Mouse (Mus musculus): ENCODE results near the gene Pde4d. TPM values are rescaled to one million over a fixed set of nuclear protein-coding genes. Genes with fewer than 3 reads are reported as not detected.
A peak's percentile ranks its signal among the peaks of the same experiment; 100 is the strongest.

Gene Pde4d
- total RNA-seq (2012; rRNA removed) (18.5 and 24.4 TPM in 2 replicates), polyA plus RNA-seq (2012; ENCODE audit: insufficient read depth in 1 of 2, insufficient read length in 2 of 2, low read depth in 1 of 2, low replicate concordance in 2 of 2, missing spikeins in 1 of 2) (10 to 100 TPM in 1 of 2 experiments, not detected in 1; 18.8 TPM)

DNA sequence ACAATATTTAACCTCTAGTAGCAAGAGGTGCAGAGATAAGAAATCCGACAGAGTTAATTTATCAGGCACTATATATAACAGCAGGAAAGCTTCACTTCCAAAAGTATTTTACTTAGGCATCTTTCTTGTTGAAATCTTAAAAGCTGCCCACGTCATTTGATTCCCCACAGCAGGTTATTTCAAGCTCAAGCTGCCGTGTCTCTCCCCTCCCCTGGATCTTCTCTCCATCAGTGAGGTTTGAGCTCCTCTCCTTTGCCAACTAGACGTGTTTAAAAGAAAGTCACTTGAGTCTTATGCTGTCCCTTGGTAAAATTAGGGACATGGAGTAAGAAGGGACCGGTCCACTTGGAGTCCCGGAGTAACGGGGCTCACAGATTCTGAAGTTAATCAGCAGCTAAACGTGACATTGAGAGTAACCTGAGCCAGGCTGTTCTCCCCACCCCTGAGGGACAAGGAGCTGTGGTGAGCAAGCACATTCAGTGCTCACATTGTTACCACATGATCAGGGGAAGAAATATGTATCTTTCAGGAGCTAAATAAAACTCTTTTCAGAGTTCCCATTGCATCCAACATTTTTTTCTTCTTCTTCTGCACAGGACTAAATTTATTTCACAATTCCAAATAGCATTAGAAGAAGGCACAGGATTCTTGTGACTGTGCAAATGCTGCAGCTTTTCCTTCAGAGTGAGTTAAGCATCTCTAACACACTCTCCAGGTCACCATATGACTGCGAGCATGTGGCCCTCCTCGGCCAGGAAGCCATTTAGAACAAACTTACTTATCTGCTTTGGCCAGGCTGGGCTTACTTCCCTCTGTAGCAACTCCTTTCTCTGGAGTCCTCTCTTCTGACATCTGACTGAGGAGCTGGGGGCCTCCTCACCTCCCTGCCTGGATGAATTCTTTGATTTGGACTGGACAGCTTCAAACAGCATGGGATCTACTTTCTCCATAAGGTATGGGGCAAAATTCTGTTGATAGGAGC, at the start of gene Pde4d:
Pde4d (plus strand) TSS at position 833 of the 982 bp plus-strand sequence.
- Histone ChIP-seq H3K36me3 (ENCODE audit: control insufficient read depth in 1 of 2, insufficient read depth in 2 of 2, low read length in 2 of 2) (peaks cover 0 to 13% of the 10 kb centered on the region in 2 experiments; a peak in 2 of 4 replicates), H3K79me2 (ENCODE audit: control insufficient read depth, insufficient read depth, low read length, poor library complexity) (no peaks in the 10 kb centered on the region), H3K4me3 (ENCODE audit: control insufficient read depth in 1 of 2, insufficient read depth in 1 of 2, low read depth in 2 of 2, low read length in 2 of 2) (no peak within 1 kb of the TSS), H3K27ac (ENCODE audit: control insufficient read depth, low read depth, low read length) (no peak within 1 kb of the TSS), H3K9ac (ENCODE audit: control insufficient read depth, low read depth, low read length, poor library complexity, severe bottlenecking) (no peak within 1 kb of the TSS), H3K9me3 (replicated peaks; ENCODE audit: insufficient read depth, low read length) (no peaks in the 10 kb centered on the region), H3K4me1 (ENCODE audit: control insufficient read depth in 1 of 2, insufficient read depth in 2 of 2, low read length in 2 of 2) (peaks cover 0 to 9% of the 10 kb centered on the region in 2 experiments; a peak in 3 of 4 replicates), H3K27me3 (ENCODE audit: control insufficient read depth in 1 of 2, insufficient read depth in 2 of 2, low read length in 2 of 2) (peaks cover 0 to 2% of the 10 kb centered on the region in 2 experiments; a peak in 3 of 4 replicates)
- no peak for TF ChIP-seq NELFE (IDR thresholded peaks at IDR 0.05; ENCODE audit: low read depth, low read length)
- TF ChIP-seq MYC (IDR thresholded peaks at IDR 0.05; ENCODE audit: low read depth, low read length), result peak; percentile 67
- TF ChIP-seq KAT2A (conservative IDR thresholded peaks at IDR 0.05; ENCODE audit: low read depth, low read length), result no peak
- TF ChIP-seq RAD21 (IDR thresholded peaks at IDR 0.05; ENCODE audit: low read depth, low read length), result no peak
- TF ChIP-seq ZMIZ1 (IDR thresholded peaks at IDR 0.05; ENCODE audit: low read depth, low read length), result no peak
- no peak for TF ChIP-seq USF2 (IDR thresholded peaks at IDR 0.05; ENCODE audit: borderline replicate concordance in 1 of 2, insufficient read depth in 1 of 2, low read depth in 1 of 2, low read length in 2 of 2)
- no peak for TF ChIP-seq POLR2AphosphoS2 (IDR thresholded peaks at IDR 0.05; ENCODE audit: low read length)
- TF ChIP-seq ZC3H11A (IDR thresholded peaks at IDR 0.05; ENCODE audit: low read depth, low read length), result no peak
- no peak for TF ChIP-seq E2F4 (IDR thresholded peaks at IDR 0.05; ENCODE audit: borderline replicate concordance, low read depth, low read length)
- no peak for TF ChIP-seq CHD2 (IDR thresholded peaks at IDR 0.05; ENCODE audit: low read length)
- TF ChIP-seq USF1 (IDR thresholded peaks at IDR 0.05; ENCODE audit: low read depth, low read length), result 0 out of 2 replicates have a peak, but pooled peaks have one; percentile 8
- TF ChIP-seq TCF12 (IDR thresholded peaks at IDR 0.05; ENCODE audit: low read depth, low read length), result peak; percentile 38; the same call in 1 of the 2 replicates
- no peak for TF ChIP-seq SIN3A (IDR thresholded peaks at IDR 0.05; ENCODE audit: low read length)
- no peak for TF ChIP-seq POLR2AphosphoS5 (IDR thresholded peaks at IDR 0.05; ENCODE audit: borderline replicate concordance, low read depth, low read length)
- peak; percentile 50; the same call in 1 of the 2 replicates for TF ChIP-seq GATA1 (IDR thresholded peaks at IDR 0.05; ENCODE audit: low read depth, low read length)
- no peak for TF ChIP-seq GABPA (IDR thresholded peaks at IDR 0.05; ENCODE audit: low read depth, low read length)
- no peak for TF ChIP-seq MAX (IDR thresholded peaks at IDR 0.05; ENCODE audit: low read length)
- TF ChIP-seq MYB (IDR thresholded peaks at IDR 0.05; ENCODE audit: low read depth, low read length), result no peak
- no peak for TF ChIP-seq UBTF (IDR thresholded peaks at IDR 0.05; ENCODE audit: borderline replicate concordance, insufficient read depth, low read depth, low read length)
- TF ChIP-seq POLR2A (IDR thresholded peaks at IDR 0.05; ENCODE audit: control insufficient read depth in 1 of 2, insufficient read depth in 1 of 2, low read depth in 1 of 2, low read length in 2 of 2, poor library complexity in 1 of 2), result no peak
- 0 out of 2 replicates have a peak, but pooled peaks have one; percentile 13 for TF ChIP-seq RCOR1 (IDR thresholded peaks at IDR 0.05; ENCODE audit: low read depth, low read length)
- TF ChIP-seq CTCF (IDR thresholded peaks at IDR 0.05 in 2 of 3, conservative IDR thresholded peaks at IDR 0.05 in 1 of 3; ENCODE audit: control insufficient read depth in 1 of 3, insufficient read depth in 1 of 3, low read depth in 2 of 3, low read length in 3 of 3, poor library complexity in 1 of 3, severe bottlenecking in 1 of 3), result no peak
- no peak for TF ChIP-seq ELF1 (IDR thresholded peaks at IDR 0.05; ENCODE audit: low read depth, low read length)
- TF ChIP-seq ZNF384 (IDR thresholded peaks at IDR 0.05; ENCODE audit: low read depth, low read length), result no peak
- 0 out of 2 replicates have a peak, but pooled peaks have one; percentile 7 for TF ChIP-seq BHLHE40 (IDR thresholded peaks at IDR 0.05; ENCODE audit: borderline replicate concordance, low read depth, low read length)
- TF ChIP-seq MEF2A (IDR thresholded peaks at IDR 0.05; ENCODE audit: extremely low read depth, insufficient replicate concordance, low read depth, low read length, poor library complexity, severe bottlenecking), result no peak
- TF ChIP-seq TAL1 (IDR thresholded peaks at IDR 0.05; ENCODE audit: low read length), result peak; percentile 72
- TF ChIP-seq MAZ (IDR thresholded peaks at IDR 0.05; ENCODE audit: low read depth, low read length), result no peak
- TF ChIP-seq ETS1 (IDR thresholded peaks at IDR 0.05; ENCODE audit: low read depth, low read length), result 0 out of 2 replicates have a peak, but pooled peaks have one; percentile 20
- TF ChIP-seq ZKSCAN1 (IDR thresholded peaks at IDR 0.05; ENCODE audit: low read depth, low read length), result no peak
- peak; percentile 45 to 67; a peak in 3 of 4 replicates for TF ChIP-seq EP300 (IDR thresholded peaks at IDR 0.05; ENCODE audit: low read depth in 1 of 2, low read length in 2 of 2)
- TF ChIP-seq NRF1 (IDR thresholded peaks at IDR 0.05; ENCODE audit: insufficient read depth, low read depth, low read length, poor library complexity, severe bottlenecking), result no peak
- DNase-seq (ENCODE audit: low read depth, low spot score), result peak; percentile 63

All from MEL (cell line).